Mouse (Mus musculus): ENCODE results near the gene Phtf2. TPM values are rescaled to one million over a fixed set of nuclear protein-coding genes. Genes with fewer than 3 reads are reported as not detected.
A peak's percentile ranks its signal among the peaks of the same experiment; 100 is the strongest.

Phtf2 gene
- polyA plus RNA-seq, 1 experiment from 2014 or later, result 11.6 TPM

DNA sequence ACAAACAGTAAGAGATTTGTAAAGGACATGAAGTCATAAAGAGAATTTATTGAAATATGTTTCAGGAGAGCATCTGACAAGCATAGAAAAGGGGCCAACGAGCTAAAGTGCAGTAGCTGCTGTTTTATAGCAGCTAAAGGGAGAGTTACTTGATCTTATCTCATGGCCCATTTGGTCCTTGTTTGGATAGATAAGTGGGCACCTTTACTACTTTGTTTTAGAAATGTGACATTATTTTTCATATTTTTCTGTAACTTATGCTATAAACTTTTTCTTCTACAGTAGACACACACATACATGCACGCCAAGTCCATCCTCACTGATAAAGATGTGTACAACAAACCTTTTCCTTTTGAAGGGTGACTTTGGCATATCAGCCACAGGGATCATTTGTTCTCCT is 23.5 kb upstream of the Phtf2 start:
- Histone ChIP-seq H3K4me3 (no peak overlapping the region), H3K4me2 (peak overlapping the region; percentile 25), H3K27me3 (replicated peaks) (no peaks in the 10 kb centered on the region), H3K4me1 (peaks cover 25% of the 10 kb centered on the region), H3K9me3 (replicated peaks) (no peaks in the 10 kb centered on the region), H3K27ac (peak overlapping the region; percentile 61), H3K36me3 (peaks cover 51% of the 10 kb centered on the region), H3K9ac (no peak overlapping the region; the same call in 1 of the 2 replicates)
- ATAC-seq, result no peak; the same call in 1 of the 2 replicates
- WGBS (ENCODE audit: insufficient replicate concordance), result 42% methylated on average over 2 of the region's 2 CpGs

DNA sequence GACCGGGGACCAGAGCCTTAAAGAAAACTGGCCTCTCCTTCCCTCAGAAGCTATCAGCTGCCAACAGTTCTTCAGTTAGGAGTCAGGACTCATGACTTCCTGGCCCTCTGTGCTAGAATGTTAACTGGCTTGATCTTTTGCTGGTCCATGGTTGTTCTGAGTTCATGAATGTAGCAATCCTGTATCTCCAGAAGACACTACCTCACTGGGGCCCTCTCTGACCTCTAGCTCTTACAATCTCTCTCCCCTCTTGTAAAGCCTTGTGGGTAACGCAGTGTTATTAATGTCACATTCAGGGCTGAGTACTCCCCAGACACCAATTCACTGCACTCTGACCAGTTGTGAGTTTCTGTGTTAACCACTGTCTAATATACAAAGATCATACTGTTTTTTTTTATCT is 22.7 kb upstream of the Phtf2 start:
- 43% methylated on average over 2 of the region's 2 CpGs for WGBS (ENCODE audit: insufficient replicate concordance)
- Histone ChIP-seq H3K27ac (peak overlapping the region; percentile 61), H3K36me3 (peaks cover 55% of the 10 kb centered on the region), H3K27me3 (replicated peaks) (no peaks in the 10 kb centered on the region), H3K9me3 (replicated peaks) (no peaks in the 10 kb centered on the region), H3K4me3 (no peak overlapping the region), H3K4me2 (no peak overlapping the region), H3K4me1 (peaks cover 29% of the 10 kb centered on the region), H3K9ac (no peak overlapping the region; the same call in 1 of the 2 replicates)
- ATAC-seq, result peak; percentile 71

DNA sequence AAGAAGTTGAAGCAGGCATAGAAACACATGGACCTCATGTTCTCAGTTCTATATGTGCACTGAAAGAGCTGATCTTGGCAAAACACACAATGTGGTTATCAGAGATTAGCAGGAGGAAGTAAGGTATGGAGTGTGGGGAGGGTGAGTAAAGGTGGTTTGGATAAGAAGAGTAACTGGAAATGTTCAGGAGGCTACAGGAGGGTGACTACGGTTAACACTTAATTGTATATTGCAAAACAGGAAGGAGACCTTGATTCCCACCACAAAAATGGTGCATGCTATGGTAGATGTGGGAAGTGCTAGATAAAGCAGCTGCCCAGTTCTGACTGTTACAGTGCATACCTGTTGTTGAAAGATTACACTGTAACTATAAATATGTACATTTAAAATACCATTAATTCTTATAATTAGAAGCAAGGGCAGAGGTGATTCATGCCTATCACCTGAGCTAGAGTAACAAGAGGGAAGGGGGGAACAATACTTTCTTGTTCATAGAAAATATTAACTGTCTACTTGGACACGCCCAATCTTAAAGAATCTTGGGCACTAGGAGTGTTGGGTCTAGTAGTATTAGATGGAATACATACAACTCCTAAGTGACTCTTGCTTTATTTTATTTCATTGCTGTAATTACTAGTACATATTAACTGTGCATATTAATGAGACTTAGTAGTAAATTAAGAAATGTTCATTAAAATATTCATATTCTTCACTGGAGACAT is 15.7 kb upstream of the Phtf2 start:
- Histone ChIP-seq H3K9me3 (replicated peaks) (no peaks in the 10 kb centered on the region), H3K4me3 (peak overlapping the region; percentile 19; the same call in 1 of the 2 replicates), H3K27me3 (replicated peaks) (no peaks in the 10 kb centered on the region), H3K36me3 (peaks cover 63% of the 10 kb centered on the region), H3K4me2 (peak overlapping the region; percentile 57), H3K9ac (peak overlapping the region; percentile 32; the same call in 1 of the 2 replicates), H3K27ac (peak overlapping the region; percentile 90), H3K4me1 (peaks cover 34% of the 10 kb centered on the region)
- ATAC-seq, result peak; percentile 99
- 21% methylated on average over 2 of the region's 2 CpGs for WGBS (ENCODE audit: insufficient replicate concordance)

GRCm38 (mm10) chr5:20884036-20884620 is 2.2 kb upstream of the Phtf2 start:
- Histone ChIP-seq H3K4me1 (peaks cover 41% of the 10 kb centered on the region), H3K27me3 (replicated peaks) (no peaks in the 10 kb centered on the region), H3K9me3 (replicated peaks) (no peaks in the 10 kb centered on the region), H3K36me3 (peaks cover 27% of the 10 kb centered on the region), H3K27ac (no peak overlapping the region), H3K4me2 (peak overlapping the region; percentile 90), H3K9ac (peak overlapping the region; percentile 81; the same call in 1 of the 2 replicates), H3K4me3 (peak overlapping the region; percentile 91)
- no peak for ATAC-seq
- WGBS (ENCODE audit: insufficient replicate concordance), result 72% methylated on average over 4 of the region's 4 CpGs

DNA sequence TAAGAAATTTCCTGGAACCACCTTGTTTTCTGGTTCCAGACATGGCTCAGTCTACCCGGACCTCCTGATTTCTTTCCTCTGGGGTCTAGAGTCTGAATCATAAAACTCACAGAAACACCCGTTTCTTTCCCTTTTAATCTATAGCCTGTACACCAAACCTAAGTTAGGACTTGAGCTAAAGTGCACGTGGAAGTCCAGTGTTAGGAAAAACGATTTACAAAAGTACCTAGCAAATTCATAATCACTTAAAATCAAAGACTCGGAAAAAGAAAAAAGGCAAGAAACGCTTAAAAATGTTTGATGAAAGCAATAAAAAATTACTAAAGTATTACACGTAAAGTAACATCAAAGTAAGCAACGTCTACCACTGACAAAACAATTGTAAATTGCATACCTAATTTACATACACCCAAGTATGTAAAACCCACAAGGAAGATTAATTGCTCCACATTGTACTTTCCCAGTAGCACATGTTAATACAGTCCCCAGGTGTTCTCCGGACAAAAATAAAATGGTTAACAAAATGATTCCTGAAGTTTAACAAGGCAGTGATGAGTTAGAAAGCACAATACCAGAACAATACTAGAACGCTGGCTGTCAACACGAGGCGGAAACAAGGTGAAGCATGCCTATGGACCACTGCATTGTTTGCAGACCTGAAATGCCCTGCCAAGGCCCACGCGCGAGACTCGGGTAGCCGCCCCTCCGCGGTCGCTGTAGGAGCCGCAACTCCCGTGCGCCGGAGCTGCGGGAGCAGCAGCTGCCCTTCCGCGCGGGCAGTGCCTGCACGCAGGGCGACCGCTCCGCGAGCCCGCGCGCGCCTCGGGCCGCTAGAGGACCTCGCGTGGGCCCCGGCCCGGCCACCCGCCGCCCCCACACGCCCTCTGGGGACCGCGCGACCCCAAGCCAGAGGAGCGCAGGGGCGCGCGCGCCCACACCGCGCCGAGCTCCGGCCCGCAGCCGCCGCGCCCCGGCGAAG is 838 bp downstream of the Phtf2 start:
- Histone ChIP-seq H3K9me3 (replicated peaks) (no peaks in the 10 kb centered on the region), H3K4me1 (peaks cover 58% of the 10 kb centered on the region), H3K36me3 (peaks cover 11% of the 10 kb centered on the region), H3K4me2 (peak overlapping the region; percentile 90), H3K27me3 (replicated peaks) (no peaks in the 10 kb centered on the region), H3K9ac (peak overlapping the region; percentile 93), H3K27ac (peak overlapping the region; percentile 97), H3K4me3 (peak overlapping the region; percentile 91)
- no peak; the same call in 1 of the 2 replicates for ATAC-seq
- 1% methylated on average over 58 of the region's 64 CpGs for WGBS (ENCODE audit: insufficient replicate concordance)

- H3K4me2 ChIP-seq, result peak overlapping the region; percentile 90
- H3K9ac ChIP-seq, result peak overlapping the region; percentile 93
- no peaks in the 10 kb centered on the region for H3K27me3 ChIP-seq (replicated peaks)
- WGBS (ENCODE audit: insufficient replicate concordance), result 34% methylated on average over 2 of the region's 2 CpGs
- H3K36me3 ChIP-seq, result peaks cover 4% of the 10 kb centered on the region
- peaks cover 57% of the 10 kb centered on the region for H3K4me1 ChIP-seq
- peak overlapping the region; percentile 40; the same call in 1 of the 2 replicates for H3K27ac ChIP-seq
- no peaks in the 10 kb centered on the region for H3K9me3 ChIP-seq (replicated peaks)
- peak overlapping the region; percentile 91 for H3K4me3 ChIP-seq
- no peak for ATAC-seq
These were observed 1.5 kb downstream of the Phtf2 start for GRCm38 (mm10) chr5:20880386-20880785.

GRCm38 (mm10) chr5:20876934-20877426 is 4.9 kb downstream of the Phtf2 start:
- H3K9me3 ChIP-seq (replicated peaks), result no peaks in the 10 kb centered on the region
- peaks cover 50% of the 10 kb centered on the region for H3K4me1 ChIP-seq
- no peak overlapping the region for H3K4me3 ChIP-seq
- ATAC-seq, result no peak
- no peak overlapping the region for H3K9ac ChIP-seq
- H3K4me2 ChIP-seq, result no peak overlapping the region
- WGBS (ENCODE audit: insufficient replicate concordance), result 29% methylated on average over 1 of the region's 1 CpGs
- H3K27me3 ChIP-seq (replicated peaks), result no peaks in the 10 kb centered on the region
- H3K27ac ChIP-seq, result no peak overlapping the region
- no peaks in the 10 kb centered on the region for H3K36me3 ChIP-seq

DNA sequence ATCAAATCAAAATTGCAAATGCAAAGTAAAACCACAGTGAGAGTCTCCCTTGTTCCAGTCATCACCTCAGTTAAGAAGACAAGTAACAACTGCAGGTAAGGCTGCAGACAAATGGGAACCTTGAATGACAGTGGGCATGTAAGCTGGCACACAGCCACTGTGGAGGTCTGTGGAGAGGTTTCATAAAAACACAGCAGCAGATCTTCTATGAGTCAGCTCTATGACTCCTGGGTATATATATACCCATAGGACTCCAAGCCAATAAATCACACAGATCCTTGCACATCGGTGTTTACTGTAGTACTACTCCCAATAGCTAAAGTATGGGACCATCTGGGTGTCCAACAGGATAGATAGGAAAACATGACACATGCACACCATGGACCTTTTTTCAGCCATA is 8.8 kb downstream of the Phtf2 start:
- no peak overlapping the region for H3K9ac ChIP-seq
- no peaks in the 10 kb centered on the region for H3K36me3 ChIP-seq
- H3K9me3 ChIP-seq (replicated peaks), result no peaks in the 10 kb centered on the region
- H3K4me2 ChIP-seq, result no peak overlapping the region
- H3K4me1 ChIP-seq, result peaks cover 35% of the 10 kb centered on the region
- 85% methylated on average over 1 of the region's 1 CpGs for WGBS (ENCODE audit: insufficient replicate concordance)
- no peak overlapping the region for H3K4me3 ChIP-seq
- H3K27ac ChIP-seq, result no peak overlapping the region
- ATAC-seq, result no peak
- H3K27me3 ChIP-seq (replicated peaks), result no peaks in the 10 kb centered on the region

DNA sequence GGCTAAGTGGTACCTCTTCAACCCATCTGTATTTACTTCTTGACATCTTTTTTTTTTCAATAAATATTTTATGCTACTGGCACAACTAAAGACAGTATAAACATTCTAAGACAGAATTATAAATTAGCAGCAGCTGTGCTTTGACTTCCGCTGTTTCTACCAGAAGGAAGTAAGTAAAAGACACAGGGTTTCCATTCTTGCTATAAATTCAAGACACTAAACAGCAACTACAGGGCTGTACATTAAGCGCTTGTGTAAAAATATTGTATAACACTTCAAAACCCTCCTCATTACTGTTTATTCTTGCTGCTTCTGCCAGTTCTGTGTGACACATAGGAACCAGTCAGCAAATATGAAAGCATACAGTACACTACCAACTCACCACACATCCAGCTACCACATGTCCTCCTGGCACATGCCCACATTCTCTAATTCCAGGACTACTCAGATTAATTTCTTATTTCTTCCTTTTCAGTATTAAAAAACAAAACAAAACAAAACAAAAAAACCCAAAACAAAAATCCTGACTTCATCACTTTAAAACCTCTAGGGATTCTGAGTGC is 16.6 kb downstream of the Phtf2 start:
- Histone ChIP-seq H3K36me3 (no peaks in the 10 kb centered on the region), H3K9me3 (replicated peaks) (no peaks in the 10 kb centered on the region), H3K27me3 (replicated peaks) (no peaks in the 10 kb centered on the region), H3K9ac (no peak overlapping the region), H3K4me3 (no peak overlapping the region), H3K4me1 (peaks cover 12% of the 10 kb centered on the region), H3K4me2 (no peak overlapping the region), H3K27ac (no peak overlapping the region)
- 86% methylated on average over 2 of the region's 2 CpGs for WGBS (ENCODE audit: insufficient replicate concordance)
- ATAC-seq, result no peak

GRCm38 (mm10) chr5:20864216-20864969 is 17.5 kb downstream of the Phtf2 start:
- Histone ChIP-seq H3K27ac (0 out of 2 replicates have a peak overlapping the region, but pooled peaks have one; percentile 20), H3K4me2 (no peak overlapping the region), H3K9me3 (replicated peaks) (no peaks in the 10 kb centered on the region), H3K36me3 (peaks cover under 1% of the 10 kb centered on the region; the same call in 1 of the 2 replicates), H3K4me1 (peaks cover 7% of the 10 kb centered on the region; the same call in 1 of the 2 replicates), H3K9ac (no peak overlapping the region), H3K27me3 (replicated peaks) (no peaks in the 10 kb centered on the region), H3K4me3 (no peak overlapping the region)
- 60% methylated on average over 4 of the region's 4 CpGs for WGBS (ENCODE audit: insufficient replicate concordance)
- ATAC-seq, result no peak

- Histone ChIP-seq H3K27ac (no peak overlapping the region), H3K4me2 (no peak overlapping the region), H3K4me3 (no peak overlapping the region), H3K27me3 (replicated peaks) (no peaks in the 10 kb centered on the region), H3K4me1 (peaks cover 5% of the 10 kb centered on the region; the same call in 1 of the 2 replicates), H3K9ac (no peak overlapping the region), H3K9me3 (replicated peaks) (no peaks in the 10 kb centered on the region), H3K36me3 (peaks cover 8% of the 10 kb centered on the region)
- ATAC-seq, result no peak
- WGBS (ENCODE audit: insufficient replicate concordance), result 85% methylated on average over 2 of the region's 2 CpGs
These were observed 20.0 kb downstream of the Phtf2 start for GRCm38 (mm10) chr5:20861901-20862300.
